Mouse (Mus musculus) lung, adult 2 months (tissue): ENCODE results near the gene Iqschfp. TPM values are rescaled to one million over a fixed set of nuclear protein-coding genes. Genes with fewer than 3 reads are reported as not detected.

Experiments
- DNase-seq: peaks from one replicate; pipeline ENCODE4 v3.0.0; 2022
- H3K4me1 ChIP-seq: fragments of 200-500 bp; 2 replicates; pipeline ENCODE4 v1.6.1; 2011; ENCODE audit warnings: low read length; ENCODE audit not compliant: control insufficient read depth, insufficient read depth
- H3K4me3 ChIP-seq: fragments of 200-500 bp; replicated peaks from 2 replicates; pipeline ENCODE3; 2011; ENCODE audit warnings: low read depth, mild to moderate bottlenecking, control low read depth, low read length; ENCODE audit errors: extremely low read depth
- CTCF ChIP-seq: fragments of 200-500 bp; IDR thresholded peaks from 2 replicates; pipeline ENCODE4 v1.5.1; 2011; ENCODE audit warnings: mild to moderate bottlenecking, low read length, control low read depth; ENCODE audit not compliant: insufficient read depth
- POLR2A ChIP-seq: fragments of 200-500 bp; IDR thresholded peaks from 2 replicates; pipeline ENCODE4 v1.6.1; 2011; ENCODE audit warnings: low read depth, mild to moderate bottlenecking, control low read depth, low read length, borderline replicate concordance; ENCODE audit errors: extremely low read depth
- WGBS: fragments of 180-500 bp; shearing (Covaris S2); methylation state at CpG from one replicate; pipeline ENCODE4 v1.1.7; 2018; 5-methylcytosine and 5-hydroxymethylcytosine counted together
- polyA plus RNA-seq: library from polyadenylated mRNA; depleted of rRNA; stranded (reverse); fragments of >200 nt; gene quantifications from 2 replicates; pipeline ENCODE4 v1.2.3, GENCODE M21; 2012

The Iqschfp gene
- polyA plus RNA-seq, 1 experiment = not detected

DNA sequence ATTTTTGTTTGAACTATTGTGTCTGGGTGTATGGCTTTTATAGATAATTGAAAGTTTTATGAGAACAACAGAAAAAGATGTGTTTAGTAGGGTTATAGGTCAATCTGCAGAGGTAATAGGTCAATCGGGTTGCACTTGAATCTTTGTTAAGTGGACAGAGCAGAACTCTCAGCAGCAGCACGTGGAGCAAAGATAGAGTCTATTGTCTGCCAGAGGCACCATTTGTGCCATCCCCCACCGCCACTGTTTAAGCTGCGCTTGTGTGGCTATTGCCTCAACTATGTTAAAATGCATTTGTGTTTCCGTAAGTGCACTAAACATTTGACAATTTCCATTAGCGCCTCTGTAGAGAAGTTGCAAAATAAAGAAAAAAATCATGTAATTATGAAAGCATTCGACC lies 508.1 kb downstream of the Iqschfp start:
- no peak overlapping the region for H3K4me3 ChIP-seq
- 72% methylated on average over 7 of the region's 7 CpGs for WGBS
- no peak for DNase-seq
- H3K4me1 ChIP-seq = no peaks in the 10 kb centered on the region
- no peak for TF ChIP-seq POLR2A

DNA sequence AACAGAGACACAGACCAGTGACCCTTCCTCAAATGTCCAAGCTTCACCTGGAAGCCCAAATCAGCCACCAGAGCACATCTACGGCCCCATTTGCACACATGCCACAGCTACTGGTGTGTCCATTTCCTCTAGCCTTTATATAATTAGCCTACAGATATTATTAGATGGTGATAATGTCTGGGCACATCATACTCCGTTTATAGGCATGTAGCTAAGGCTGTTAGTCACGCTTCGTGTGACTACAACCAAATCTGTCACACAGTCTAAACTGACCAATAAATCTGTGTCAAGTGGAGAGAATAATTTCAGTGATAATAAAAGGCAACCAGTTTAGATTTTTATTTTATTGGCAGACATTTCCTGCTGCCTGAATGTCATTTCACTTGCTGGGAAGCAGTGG lies 511.3 kb downstream of the Iqschfp start:
- TF ChIP-seq POLR2A = no peak
- TF ChIP-seq CTCF = no peak
- DNase-seq = no peak
- H3K4me1 ChIP-seq = no peaks in the 10 kb centered on the region
- 85% methylated on average over 4 of the region's 4 CpGs for WGBS
- H3K4me3 ChIP-seq = no peak overlapping the region

- 47% methylated on average over 2 of the region's 2 CpGs for WGBS
- no peak for DNase-seq
These were observed 511.8 kb downstream of the Iqschfp start for GRCm38 (mm10) chr3:68403783-68404217.

DNA sequence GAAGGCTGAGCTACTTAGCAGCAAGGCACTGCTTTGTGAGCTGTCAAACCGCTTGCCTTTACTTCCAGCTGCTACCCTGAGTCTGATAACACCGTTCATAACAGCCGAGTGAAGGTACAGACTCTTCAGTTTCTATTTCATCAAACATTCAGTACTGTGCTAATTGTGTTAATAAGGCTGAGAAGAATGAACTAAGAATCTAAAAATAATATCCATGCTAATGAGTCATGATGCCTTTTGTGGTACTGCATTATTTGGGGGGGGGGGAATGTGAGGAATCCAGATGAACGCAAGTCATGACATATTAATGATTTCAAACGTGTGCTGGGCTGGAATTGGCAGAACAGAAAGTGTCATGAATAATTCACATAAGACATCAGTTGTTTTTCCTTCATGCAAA lies 513.7 kb downstream of the Iqschfp start:
- 66% methylated on average over 5 of the region's 5 CpGs for WGBS
- TF ChIP-seq POLR2A (no peak), CTCF (no peak)
- DNase-seq = no peak
- Histone ChIP-seq H3K4me3 (no peak overlapping the region), H3K4me1 (no peaks in the 10 kb centered on the region)

More at GRCm38 (mm10) chr3:68403783-68404217, 511.8 kb downstream of the Iqschfp start:
- H3K4me1 ChIP-seq = no peaks in the 10 kb centered on the region
- H3K4me3 ChIP-seq = no peak overlapping the region
- TF ChIP-seq CTCF = no peak
- TF ChIP-seq POLR2A = no peak

- 55% methylated on average over 3 of the region's 3 CpGs for WGBS
These were observed 520.2 kb downstream of the Iqschfp start for GRCm38 (mm10) chr3:68412262-68412661.

DNA sequence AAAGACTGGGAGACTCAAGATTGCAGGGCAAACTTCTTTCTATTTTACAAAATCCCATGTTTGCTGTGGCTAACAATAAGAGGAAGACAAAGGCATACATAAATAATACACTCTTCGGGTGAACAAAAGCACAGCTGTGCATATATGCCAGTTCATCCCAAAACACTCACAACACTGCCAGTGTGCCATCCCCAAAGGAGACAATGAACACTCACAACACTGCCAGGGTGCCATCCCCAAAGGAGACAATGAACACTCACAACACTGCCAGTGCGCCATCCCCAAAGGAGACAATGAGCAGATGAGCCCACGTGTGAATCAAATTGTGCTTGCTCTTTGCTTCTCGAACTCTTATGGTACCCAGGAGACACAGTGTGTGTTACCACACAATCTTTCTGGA lies 527.8 kb downstream of the Iqschfp start:
- no peak for DNase-seq

More at GRCm38 (mm10) chr3:68412262-68412661, 520.2 kb downstream of the Iqschfp start:
- TF ChIP-seq CTCF (no peak), POLR2A (no peak)
- H3K4me3 ChIP-seq = no peak overlapping the region
- no peak for DNase-seq
- no peaks in the 10 kb centered on the region for H3K4me1 ChIP-seq

DNA sequence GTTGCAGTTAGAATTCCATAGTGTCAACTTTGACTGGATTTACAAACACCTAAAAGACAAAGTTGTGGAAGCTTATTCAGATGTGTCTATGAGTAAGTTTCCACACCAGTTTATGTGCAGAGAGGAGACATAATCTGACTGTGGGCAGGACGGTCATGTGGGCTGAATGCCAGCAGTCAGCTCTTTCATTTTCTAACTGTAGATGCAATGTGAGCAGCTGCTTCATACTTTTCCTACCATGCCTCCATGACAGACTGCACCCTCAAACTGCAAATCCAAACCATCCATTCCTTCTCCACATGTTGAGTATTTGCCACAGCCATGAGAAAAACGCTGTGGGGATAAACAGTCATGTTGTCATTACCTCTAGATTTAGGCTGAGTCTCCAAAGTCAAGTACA lies 528.9 kb downstream of the Iqschfp start:
- DNase-seq = no peak
- Histone ChIP-seq H3K4me1 (no peaks in the 10 kb centered on the region), H3K4me3 (no peak overlapping the region)
- TF ChIP-seq POLR2A = no peak
- no peak for TF ChIP-seq CTCF
- WGBS = 48% methylated on average over 2 of the region's 2 CpGs

More for the DNA sequence above, 527.8 kb downstream of the Iqschfp start:
- Histone ChIP-seq H3K4me1 (no peaks in the 10 kb centered on the region), H3K4me3 (no peak overlapping the region)
- WGBS = 83% methylated on average over 4 of the region's 4 CpGs
- TF ChIP-seq CTCF (no peak), POLR2A (no peak)

GRCm38 (mm10) chr3:68421849-68422248 lies 529.8 kb downstream of the Iqschfp start:
- H3K4me1 ChIP-seq = no peaks in the 10 kb centered on the region
- H3K4me3 ChIP-seq = no peak overlapping the region
- no peak for DNase-seq
- TF ChIP-seq POLR2A (no peak), CTCF (no peak)
- 81% methylated on average over 2 of the region's 2 CpGs for WGBS

DNA sequence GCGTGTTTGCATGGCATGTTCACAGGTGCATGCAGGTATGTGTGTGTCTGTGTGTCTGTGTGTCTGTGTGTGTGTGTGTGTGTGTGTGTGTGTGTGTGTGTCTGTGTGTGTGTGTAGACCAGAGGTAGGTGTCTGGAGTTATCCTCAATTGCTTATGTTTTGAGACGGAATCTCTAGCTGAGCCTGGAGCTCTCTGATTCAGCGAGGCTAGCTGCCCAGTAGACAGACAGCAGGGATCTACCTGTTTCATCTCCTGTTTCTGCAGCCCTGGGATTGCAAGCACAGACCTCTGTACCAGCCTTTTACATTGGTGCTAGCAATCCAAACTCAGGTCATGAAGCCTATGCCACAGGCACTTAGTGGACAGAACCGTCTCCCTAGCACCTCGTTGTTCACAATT lies 536.0 kb downstream of the Iqschfp start:
- Histone ChIP-seq H3K4me3 (no peak overlapping the region), H3K4me1 (no peaks in the 10 kb centered on the region)
- no peak for TF ChIP-seq CTCF
- TF ChIP-seq POLR2A = no peak
- WGBS = 89% methylated on average over 5 of the region's 5 CpGs
- no peak for DNase-seq

- WGBS = 73% methylated on average over 7 of the region's 7 CpGs
- Histone ChIP-seq H3K4me3 (no peak overlapping the region), H3K4me1 (no peaks in the 10 kb centered on the region)
- no peak for TF ChIP-seq POLR2A
- DNase-seq = no peak
These were observed 542.4 kb downstream of the Iqschfp start for GRCm38 (mm10) chr3:68434435-68434834.
